Mouse (Mus musculus): ENCODE data around the gene Cdc20b. TPM values are rescaled to one million over a fixed set of nuclear protein-coding genes. Genes with fewer than 3 reads are reported as not detected.

Gene Cdc20b
- polyA plus RNA-seq, 1 experiment from 2014 or later = not detected

- Histone ChIP-seq H3K36me3 (no peaks in the 10 kb centered on the region), H3K4me1 (peaks cover 2% of the 10 kb centered on the region; the same call in 1 of the 2 replicates), H3K27me3 (ENCODE audit: low read depth, poor library complexity, severe bottlenecking) (no peaks in the 10 kb centered on the region), H3K9me3 (replicated peaks) (no peaks in the 10 kb centered on the region), H3K27ac (no peak overlapping the region), H3K4me3 (no peak overlapping the region)
- 94% methylated on average over 1 of the region's 1 CpGs for WGBS
- DNase-seq (ENCODE audit: low spot score) = no peak
Measured at GRCm38 (mm10) chr13:113139597-113139996, 104.7 kb downstream of the Cdc20b start.

MicroRNAs within 50 kb of the gene (microRNA counts, 519-probe panel; counts per million panel counts)
- microRNA mmu-miR-449a = 684 counts per million, percentile 72 among the panel's probes with 10 or more counts
- microRNA mmu-miR-449b = 684 counts per million, percentile 72 among the panel's probes with 10 or more counts
- microRNA mmu-miR-449c = 684 counts per million, percentile 72 among the panel's probes with 10 or more counts

Small RNAs within 50 kb of the gene (microRNA-seq; reads per million reads assigned to microRNA genes)
- gene Mir449a (27.0 reads per million, percentile 33 among the genes with 10 or more reads in this experiment), gene Mir449b (not detected), gene Mir449c (not detected)

Other genes starting within 250 kb of the Cdc20b start
- 17.6 and 22.5 TPM in 2 replicates for gene Plpp1, start 234.3 kb upstream of the Cdc20b start, polyA plus RNA-seq (2016; fragmentation: Nextera tagmentation; extraction: Ambion mirVana)
- gene Mtrex, start 107.7 kb upstream of the Cdc20b start, polyA plus RNA-seq (2016; fragmentation: Nextera tagmentation; extraction: Ambion mirVana) = 94.5 and 106 TPM in 2 replicates
- gene Dhx29, start 107.7 kb upstream of the Cdc20b start, polyA plus RNA-seq (2016; fragmentation: Nextera tagmentation; extraction: Ambion mirVana) = 28.1 and 35.0 TPM in 2 replicates
- 0.20 TPM in 1 of 2 replicates, not detected in the other for gene Ccno, start 47.3 kb upstream of the Cdc20b start, polyA plus RNA-seq (2016; fragmentation: Nextera tagmentation; extraction: Ambion mirVana)
- gene Mcidas, start 41.3 kb upstream of the Cdc20b start, polyA plus RNA-seq (2016; fragmentation: Nextera tagmentation; extraction: Ambion mirVana) = not detected in 2 replicates
- gene Gpx8, start 11.3 kb downstream of the Cdc20b start, polyA plus RNA-seq (2016; fragmentation: Nextera tagmentation; extraction: Ambion mirVana) = 87.5 and 98.7 TPM in 2 replicates
- not detected in 2 replicates for gene Gzma, start 65.9 kb downstream of the Cdc20b start, polyA plus RNA-seq (2016; fragmentation: Nextera tagmentation; extraction: Ambion mirVana)
- 2.9 and 4.2 TPM in 2 replicates for gene Esm1, start 174.5 kb downstream of the Cdc20b start, polyA plus RNA-seq (2016; fragmentation: Nextera tagmentation; extraction: Ambion mirVana)
- not detected in 2 replicates for gene Gzmk, start 190.8 kb downstream of the Cdc20b start, polyA plus RNA-seq (2016; fragmentation: Nextera tagmentation; extraction: Ambion mirVana)